Mouse (Mus musculus): ENCODE measurements at regions not wholly inside any gene's neighbourhood (a gene's known extent, or its start where the extent isn't known, plus 50 kb on each side); places are given as distances from the start of the nearest gene placed in this dataset.
A peak's percentile ranks its signal among the peaks of the same experiment; 100 is the strongest.

DNA sequence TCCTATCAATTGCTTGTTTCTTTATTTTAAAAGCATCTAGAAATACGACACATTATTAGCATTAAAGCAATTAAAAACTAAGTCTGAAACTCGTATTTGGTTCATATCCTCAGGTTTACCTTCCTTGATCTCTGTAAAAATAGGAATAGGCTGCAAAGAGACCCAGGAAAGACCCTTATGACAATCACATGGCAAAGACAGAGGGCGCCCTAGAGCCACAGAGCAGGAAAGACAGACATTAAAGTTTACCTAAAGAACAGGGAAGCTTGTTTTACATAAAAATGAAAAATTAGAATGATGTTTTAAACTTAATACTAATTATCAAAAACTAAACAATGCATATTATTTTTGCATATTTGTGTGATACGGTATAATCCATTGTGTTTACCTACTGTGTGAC is 153.2 kb downstream of the Usp25 start:
- Histone ChIP-seq H3K4me3 (no peak overlapping the region), H3K9ac (ENCODE audit: low read depth, low read length) (no peak overlapping the region), H3K27me3 (ENCODE audit: control insufficient read depth, insufficient read depth, low read length) (no peaks in the 10 kb centered on the region), H3K4me1 (ENCODE audit: control insufficient read depth, insufficient read depth, low read length) (no peaks in the 10 kb centered on the region), H3K36me3 (ENCODE audit: control insufficient read depth, insufficient read depth, low read length) (no peaks in the 10 kb centered on the region), H3K79me2 (replicated peaks; ENCODE audit: control insufficient read depth, insufficient read depth, low read length) (no peaks in the 10 kb centered on the region), H3K27ac (no peak overlapping the region)
- intact Hi-C loops (cut with DNase I), result loop anchor here (5.0 kb wide), 1 partner anchor 276 kb away; no protein-coding TSS in a partner anchor
- peak in 1 of 2 experiments; percentile 25 for DNase-seq
- TF ChIP-seq CTCF (IDR thresholded peaks at IDR 0.05) (peak; percentile 66), EP300 (IDR thresholded peaks at IDR 0.05; ENCODE audit: insufficient read depth, low read depth, low read length) (no peak), POLR2A (IDR thresholded peaks at IDR 0.05; ENCODE audit: insufficient read depth, low read depth, low read length) (no peak)
- 64% methylated on average over 4 of the region's 4 CpGs for WGBS

DNA sequence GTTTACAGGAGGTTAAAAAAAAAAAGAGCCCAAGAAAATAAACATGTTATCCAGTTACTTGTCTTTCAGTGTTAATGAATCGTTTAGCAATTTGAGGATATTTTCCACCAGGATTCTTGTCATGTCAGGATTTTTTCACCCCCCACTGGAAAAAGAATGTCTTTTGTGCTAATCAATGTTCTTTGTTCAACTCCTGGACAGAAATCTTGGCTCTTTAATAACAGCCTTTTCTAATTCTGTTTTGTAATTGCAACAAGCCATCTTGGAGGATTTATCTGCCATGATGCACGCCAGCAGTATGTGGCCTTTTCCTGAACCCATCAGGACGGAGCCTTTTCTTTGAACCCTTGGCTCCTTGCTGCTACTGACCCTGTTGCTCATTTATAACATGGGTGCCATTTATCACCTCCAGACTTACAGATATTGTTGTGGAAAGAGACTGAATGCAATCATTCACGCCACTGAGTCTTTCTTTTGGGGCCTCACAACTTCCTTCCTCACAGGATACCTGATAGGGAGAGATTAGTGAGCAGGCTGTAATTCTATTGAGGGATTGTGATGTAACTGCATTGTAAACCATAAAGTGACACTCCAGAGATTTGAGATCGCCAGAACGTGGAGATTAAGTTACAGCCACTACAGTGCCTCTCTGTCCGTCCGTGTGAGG is 159.7 kb downstream of the Usp25 start:
- intact Hi-C loops (cut with DNase I), result no loop called here
- WGBS, result 23% methylated on average over 8 of the region's 8 CpGs
- DNase-seq, result peak in 1 of 2 experiments; percentile 3

DNA sequence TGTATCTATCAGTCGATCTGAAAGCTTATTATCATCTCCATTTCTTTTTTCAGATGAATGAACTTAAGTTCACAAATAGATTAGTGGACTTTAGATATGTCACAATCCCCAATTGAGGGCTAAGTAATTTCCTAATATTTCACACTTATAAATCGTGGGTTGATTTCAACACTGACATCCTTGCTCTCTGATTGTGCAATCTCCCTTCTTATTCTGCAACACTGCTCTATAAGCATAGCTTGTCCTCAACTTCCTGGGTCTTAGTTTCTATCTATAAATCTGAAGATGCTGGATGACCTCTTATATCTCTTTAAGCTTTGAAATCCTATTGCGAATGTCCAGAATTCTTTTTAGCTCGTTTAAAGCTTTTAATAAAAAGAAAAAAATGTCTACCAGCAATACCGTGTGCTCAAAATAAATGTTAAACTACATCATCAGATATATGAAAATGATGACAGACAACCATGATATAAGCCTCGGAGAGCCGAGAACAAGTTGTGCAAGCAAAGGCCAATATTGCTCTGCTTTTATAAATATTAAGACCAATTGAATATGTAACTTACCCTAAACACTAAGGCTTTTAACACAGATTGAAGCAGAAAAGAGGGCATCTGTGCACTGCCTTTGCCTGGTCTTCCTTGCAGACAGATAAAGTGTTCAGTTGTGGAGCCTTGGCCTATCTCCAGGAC is 161.4 kb downstream of the Usp25 start:
- Histone ChIP-seq H3K4me1 (ENCODE audit: control insufficient read depth, insufficient read depth, low read length) (no peaks in the 10 kb centered on the region; the same call in 1 of the 2 replicates), H3K27me3 (ENCODE audit: control insufficient read depth, insufficient read depth, low read length) (no peaks in the 10 kb centered on the region), H3K9ac (ENCODE audit: low read depth, low read length) (no peak overlapping the region), H3K36me3 (ENCODE audit: control insufficient read depth, insufficient read depth, low read length) (no peaks in the 10 kb centered on the region), H3K4me3 (no peak overlapping the region), H3K27ac (no peak overlapping the region), H3K79me2 (replicated peaks; ENCODE audit: control insufficient read depth, insufficient read depth, low read length) (no peaks in the 10 kb centered on the region)
- intact Hi-C loops (cut with DNase I), result no loop called here
- no peak for DNase-seq
- TF ChIP-seq EP300 (IDR thresholded peaks at IDR 0.05; ENCODE audit: insufficient read depth, low read depth, low read length) (no peak), CTCF (IDR thresholded peaks at IDR 0.05) (no peak), POLR2A (IDR thresholded peaks at IDR 0.05; ENCODE audit: insufficient read depth, low read depth, low read length) (no peak)
- WGBS, result 65% methylated on average over 7 of the region's 7 CpGs

More for the DNA sequence above, 159.7 kb downstream of the Usp25 start:
- Histone ChIP-seq H3K4me3 (no peak overlapping the region), H3K9ac (ENCODE audit: low read depth, low read length) (no peak overlapping the region), H3K36me3 (ENCODE audit: control insufficient read depth, insufficient read depth, low read length) (no peaks in the 10 kb centered on the region), H3K4me1 (ENCODE audit: control insufficient read depth, insufficient read depth, low read length) (no peaks in the 10 kb centered on the region; the same call in 1 of the 2 replicates), H3K27me3 (ENCODE audit: control insufficient read depth, insufficient read depth, low read length) (no peaks in the 10 kb centered on the region), H3K79me2 (replicated peaks; ENCODE audit: control insufficient read depth, insufficient read depth, low read length) (no peaks in the 10 kb centered on the region), H3K27ac (no peak overlapping the region)
- TF ChIP-seq EP300 (IDR thresholded peaks at IDR 0.05; ENCODE audit: insufficient read depth, low read depth, low read length), result no peak
- no peak for TF ChIP-seq POLR2A (IDR thresholded peaks at IDR 0.05; ENCODE audit: insufficient read depth, low read depth, low read length)
- no peak for TF ChIP-seq CTCF (IDR thresholded peaks at IDR 0.05)

DNA sequence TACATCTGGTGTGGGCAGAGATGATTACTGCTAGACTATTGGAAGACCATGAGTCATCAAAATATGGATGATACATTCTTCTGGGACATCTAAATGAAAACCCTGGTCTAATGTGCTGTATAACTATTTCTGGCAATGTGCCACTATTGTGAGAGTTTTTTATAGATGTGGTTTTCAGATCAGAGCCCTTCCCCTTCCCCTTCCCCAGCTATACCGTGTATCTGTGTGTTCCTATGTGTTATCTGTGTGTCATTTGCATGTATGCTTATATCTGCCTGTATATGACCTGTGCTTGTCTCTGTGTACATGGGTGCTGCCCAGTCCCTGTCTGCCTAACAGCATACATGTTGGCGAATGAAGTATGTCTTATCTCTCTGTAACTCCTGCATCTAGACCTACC is 167.5 kb downstream of the Usp25 start:
- Histone ChIP-seq H3K4me1 (ENCODE audit: control insufficient read depth, insufficient read depth, low read length) (no peaks in the 10 kb centered on the region), H3K4me3 (no peak overlapping the region), H3K36me3 (ENCODE audit: control insufficient read depth, insufficient read depth, low read length) (no peaks in the 10 kb centered on the region), H3K9ac (ENCODE audit: low read depth, low read length) (no peak overlapping the region), H3K27me3 (ENCODE audit: control insufficient read depth, insufficient read depth, low read length) (no peaks in the 10 kb centered on the region), H3K79me2 (replicated peaks; ENCODE audit: control insufficient read depth, insufficient read depth, low read length) (no peaks in the 10 kb centered on the region), H3K27ac (no peak overlapping the region)
- 48% methylated on average over 2 of the region's 2 CpGs for WGBS
- no peak for DNase-seq
- intact Hi-C loops (cut with DNase I), result no loop called here
- TF ChIP-seq EP300 (IDR thresholded peaks at IDR 0.05; ENCODE audit: insufficient read depth, low read depth, low read length) (no peak), POLR2A (IDR thresholded peaks at IDR 0.05; ENCODE audit: insufficient read depth, low read depth, low read length) (no peak), CTCF (IDR thresholded peaks at IDR 0.05) (no peak)
